Mouse (Mus musculus) brain, embryonic 18.5 days (tissue): ENCODE results near the gene Abcg5.

Experiments
- DNase-seq: peaks from one replicate; pipeline ENCODE4 v3.0.0-alpha.2; 2012; ENCODE audit warnings: low read depth, low spot score

Abcg5 gene

GRCm38 (mm10) chr17:84645119-84645518 lies 37.7 kb downstream of the Abcg5 start:
- no peak for DNase-seq

GRCm38 (mm10) chr17:84644292-84645050 lies 38.3 kb downstream of the Abcg5 start:
- no peak for DNase-seq

- DNase-seq = no peak
Observed at GRCm38 (mm10) chr17:84642324-84642723, 40.5 kb downstream of the Abcg5 start.

GRCm38 (mm10) chr17:84641893-84642292 lies 40.9 kb downstream of the Abcg5 start:
- no peak for DNase-seq

DNA sequence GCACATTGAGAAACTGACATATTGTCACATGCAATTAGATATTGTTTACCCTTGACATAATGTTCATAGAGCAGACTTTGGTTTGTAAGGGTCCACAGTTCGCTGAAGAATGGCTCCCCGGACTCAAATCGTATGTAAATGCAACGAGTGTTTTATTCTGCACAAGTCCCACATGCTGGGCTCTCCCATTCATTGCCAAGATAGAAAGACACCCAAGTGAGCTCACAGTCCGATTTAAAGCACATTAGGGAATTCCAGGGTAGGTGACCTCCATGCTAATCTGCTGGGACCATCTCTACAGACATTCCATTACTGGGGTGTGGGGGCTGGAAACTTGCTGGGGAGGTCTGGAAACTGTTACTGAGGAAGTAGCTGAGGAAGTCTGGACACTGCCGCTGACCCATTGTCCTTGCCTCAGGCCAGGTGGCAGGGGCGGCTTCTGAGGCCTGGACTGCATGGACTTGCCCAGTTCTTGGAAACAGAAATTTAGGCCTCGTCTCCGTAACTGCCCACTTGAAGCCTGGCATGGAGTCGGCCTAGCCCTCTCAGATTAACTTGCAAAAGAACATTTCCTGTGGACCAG lies 42.9 kb downstream of the Abcg5 start:
- no peak for DNase-seq

- no peak for DNase-seq
Observed at GRCm38 (mm10) chr17:84637971-84638370, 44.8 kb downstream of the Abcg5 start.

GRCm38 (mm10) chr17:84636328-84636727 lies 46.5 kb downstream of the Abcg5 start:
- no peak for DNase-seq

- DNase-seq = no peak
Observed at GRCm38 (mm10) chr17:84633443-84633842, 49.4 kb downstream of the Abcg5 start.

DNA sequence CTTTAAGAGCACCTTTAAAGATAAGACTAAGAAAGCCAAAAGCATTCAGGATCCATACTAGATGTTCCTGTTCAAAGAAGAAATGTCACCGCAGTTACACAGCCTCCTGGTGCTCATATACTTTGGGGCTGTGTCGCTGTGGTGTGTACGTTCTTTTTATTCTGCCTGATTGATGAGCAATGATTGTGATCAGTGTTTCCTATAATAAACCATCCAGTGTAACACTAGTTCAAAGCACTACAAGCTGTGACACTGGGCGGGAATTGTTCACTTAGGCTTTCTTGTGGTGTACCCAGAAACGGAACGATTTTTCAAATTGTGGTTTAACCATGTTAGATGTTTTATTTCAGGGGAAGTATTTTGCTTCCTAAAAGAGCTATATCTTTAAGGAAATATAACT lies 51.0 kb downstream of the Abcg5 start:
- DNase-seq = no peak

DNA sequence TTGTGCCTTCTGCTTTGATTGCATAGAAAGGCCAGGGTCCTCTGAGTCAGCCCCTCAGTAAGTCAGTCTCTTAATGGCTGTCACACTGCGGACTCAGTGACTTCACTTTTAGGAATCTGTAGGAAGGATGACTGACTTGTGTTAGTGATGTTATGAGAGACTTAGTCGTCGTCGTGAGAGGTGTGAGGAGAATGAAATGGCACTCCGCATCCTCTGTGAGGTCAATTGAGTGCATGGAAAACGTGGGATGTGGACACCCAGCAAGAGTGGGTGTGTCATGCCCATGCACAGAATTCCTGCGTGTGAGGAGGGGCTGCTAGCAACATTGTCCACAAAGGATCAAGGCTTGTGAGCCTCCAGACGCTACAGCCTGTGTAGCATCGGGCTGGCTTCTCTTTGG lies 54.2 kb downstream of the Abcg5 start:
- DNase-seq = no peak

- DNase-seq = no peak
Observed at GRCm38 (mm10) chr17:84627721-84628120, 55.1 kb downstream of the Abcg5 start.

DNA sequence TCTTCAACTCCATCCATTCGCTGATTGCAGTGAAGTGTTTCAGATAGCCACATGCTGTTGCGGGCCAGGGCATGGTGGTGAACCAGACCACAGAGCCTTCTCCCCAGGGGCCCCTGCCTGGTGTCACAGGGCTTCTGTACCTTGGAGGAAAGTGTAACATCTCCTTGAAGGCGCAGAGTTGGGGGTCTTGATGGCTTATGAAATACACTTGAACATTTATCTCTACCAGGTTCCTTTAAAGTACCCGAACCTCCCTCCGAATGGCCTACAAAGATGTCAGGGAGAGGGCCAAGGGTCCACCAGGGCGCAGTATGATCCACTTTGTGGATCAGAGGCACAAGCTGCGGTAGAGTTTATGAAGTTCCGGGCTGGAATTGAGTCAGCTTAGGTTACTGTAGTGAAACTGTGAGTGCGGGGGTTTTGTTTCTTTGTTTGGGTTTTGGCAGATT lies 55.9 kb downstream of the Abcg5 start:
- no peak for DNase-seq

DNA sequence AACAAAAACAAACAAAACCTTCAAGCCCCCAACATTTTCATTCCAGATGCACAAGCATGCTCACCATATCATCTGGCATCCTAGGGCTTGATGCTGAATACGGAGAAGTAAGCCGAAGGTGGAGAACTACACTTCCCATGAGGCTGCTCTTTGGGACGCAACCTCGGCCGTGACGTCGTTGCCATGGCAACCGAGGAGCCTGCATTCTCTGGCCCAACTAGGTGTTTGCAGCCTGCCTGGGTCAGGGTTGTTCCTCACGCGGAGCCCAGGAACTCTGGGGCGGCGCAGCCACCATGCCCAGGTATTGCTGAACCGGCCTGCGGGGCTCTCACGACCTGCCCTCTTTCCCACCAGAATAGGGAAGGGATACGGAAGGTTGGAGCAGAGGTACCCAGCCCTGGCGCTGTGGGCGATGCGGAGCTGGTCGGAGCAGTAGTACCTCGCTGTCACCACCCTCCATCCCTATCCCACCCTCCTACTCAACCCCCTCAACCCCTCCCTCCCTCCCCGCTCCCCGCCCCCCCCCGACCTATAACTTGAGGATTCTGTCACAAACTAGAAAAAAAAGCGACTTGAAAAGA lies 56.4 kb downstream of the Abcg5 start, which contains the start of gene Dync2li1:
Dync2li1 (plus strand) TSS at position 221 of the 581 bp plus-strand sequence.
- DNase-seq = peak; percentile 92

DNA sequence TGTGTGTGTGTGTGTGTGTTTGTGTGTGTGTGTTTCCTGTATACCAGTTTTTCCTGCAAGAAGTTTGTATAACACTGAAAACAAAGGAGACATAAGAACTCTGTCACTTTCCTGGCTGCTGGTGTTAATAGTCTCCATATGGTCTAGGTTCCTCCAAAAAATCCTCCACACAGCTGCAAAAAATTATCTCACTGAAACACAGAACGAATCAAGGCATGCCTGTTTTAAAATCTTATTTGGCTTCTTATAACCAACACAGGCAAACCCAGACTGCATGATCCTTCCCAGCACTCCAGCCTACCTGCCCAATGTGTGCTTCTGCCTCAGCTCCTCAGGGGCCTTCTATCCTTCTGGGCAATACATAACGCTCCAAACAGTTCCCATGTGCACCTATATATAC lies 59.9 kb downstream of the Abcg5 start:
- no peak for DNase-seq

DNA sequence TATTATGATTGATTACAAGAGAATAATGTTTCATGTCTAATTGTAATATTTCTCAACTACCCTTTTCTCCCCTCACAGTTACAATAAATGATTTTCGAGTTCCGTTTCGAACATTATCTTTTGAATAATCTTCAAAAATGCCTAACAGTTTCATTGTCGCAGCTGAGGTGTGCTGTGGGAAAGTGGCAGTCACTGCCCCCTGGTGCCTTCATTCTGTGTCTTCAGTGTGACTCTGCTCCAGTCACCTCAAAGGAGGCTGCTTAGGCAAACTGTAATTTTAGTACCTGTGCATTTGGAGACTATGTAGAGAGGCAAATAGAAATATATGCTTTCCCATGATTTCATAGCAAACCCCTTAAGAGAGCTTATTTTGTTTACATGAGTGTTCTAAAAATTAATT lies 60.8 kb downstream of the Abcg5 start:
- DNase-seq = no peak

GRCm38 (mm10) chr17:84621209-84621608 lies 61.6 kb downstream of the Abcg5 start:
- DNase-seq = no peak

- DNase-seq = no peak
Observed at GRCm38 (mm10) chr17:84620610-84621009, 62.2 kb downstream of the Abcg5 start.

GRCm38 (mm10) chr17:84620076-84620475 lies 62.7 kb downstream of the Abcg5 start:
- no peak for DNase-seq

DNA sequence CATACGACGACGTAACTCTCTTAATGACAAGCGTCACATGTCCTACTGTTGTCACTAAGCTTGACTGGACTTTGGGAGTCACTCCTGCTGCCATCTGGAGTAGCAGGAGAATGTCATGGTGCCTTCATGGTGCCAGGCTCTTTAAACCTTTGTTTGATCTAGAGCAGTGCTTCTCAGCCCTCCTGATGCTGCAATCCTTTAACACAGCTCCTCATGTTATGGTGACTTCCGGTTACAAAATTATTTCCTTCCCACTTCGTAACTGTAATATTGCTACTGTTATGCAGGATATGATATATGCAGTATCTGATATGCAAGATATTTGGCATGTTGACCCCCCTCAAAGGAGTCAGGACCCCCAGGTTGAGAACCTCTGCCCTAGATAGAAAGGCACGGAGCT lies 63.7 kb downstream of the Abcg5 start:
- no peak for DNase-seq

- DNase-seq = no peak
Observed at GRCm38 (mm10) chr17:84617953-84618352, 64.9 kb downstream of the Abcg5 start.

DNA sequence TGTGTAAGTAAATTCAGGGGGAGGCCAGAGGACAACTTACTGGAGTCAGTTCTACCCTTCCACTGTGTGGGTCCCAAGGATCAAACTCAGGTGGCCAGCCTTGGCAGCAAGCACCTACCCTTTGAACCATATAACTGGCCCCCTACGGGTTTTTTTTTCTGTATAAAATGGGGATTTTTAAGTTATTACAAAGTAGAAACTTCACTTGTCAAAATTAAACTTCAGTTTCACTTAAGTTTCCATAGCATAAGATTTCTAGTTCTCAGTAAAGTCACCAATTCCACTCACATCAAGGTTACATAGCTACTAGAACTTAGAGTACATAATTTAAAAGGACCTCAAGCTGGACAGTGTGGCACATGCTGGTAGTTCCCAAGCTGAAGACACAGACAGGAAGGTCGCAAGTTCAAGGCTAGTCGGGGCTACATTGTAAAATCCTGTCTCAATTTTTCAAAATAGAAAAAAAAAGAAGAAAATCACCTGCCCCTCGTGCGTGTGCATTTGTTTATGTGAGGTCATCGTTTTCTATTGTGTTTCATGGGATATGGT lies 66.2 kb downstream of the Abcg5 start:
- no peak for DNase-seq

GRCm38 (mm10) chr17:84615811-84616210 lies 67.0 kb downstream of the Abcg5 start:
- no peak for DNase-seq

GRCm38 (mm10) chr17:84611971-84612370 lies 70.8 kb downstream of the Abcg5 start:
- no peak for DNase-seq
